Mouse (Mus musculus): ENCODE measurements around the gene Gsg1.

Gsg1 gene

DNA sequence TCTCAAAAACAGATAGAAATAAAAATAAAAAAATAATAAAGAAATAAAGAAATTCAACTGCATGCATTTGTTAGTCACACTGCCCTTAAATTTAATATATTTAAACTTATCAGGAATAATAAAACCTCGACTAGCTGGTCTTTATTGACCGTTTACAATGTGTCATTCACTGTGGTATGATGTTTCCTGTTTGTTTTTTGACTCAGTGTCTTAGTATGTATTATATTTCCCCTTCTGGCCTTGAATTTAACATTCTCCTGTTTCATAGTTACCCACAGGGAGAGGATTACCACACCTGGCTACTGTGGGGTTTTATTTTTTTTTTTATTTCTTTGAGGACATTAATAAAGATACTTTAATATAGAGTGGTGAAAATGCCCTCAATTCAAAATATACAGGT is 8.4 kb upstream of the Gsg1 start:
- DNase-seq (ENCODE audit: low read depth in 2 of 2, low spot score in 2 of 2), result no peak

- no peak for DNase-seq (ENCODE audit: low read depth in 2 of 2, low spot score in 2 of 2)
These were observed 7.0 kb upstream of the Gsg1 start for GRCm38 (mm10) chr6:135261124-135261523.

GRCm38 (mm10) chr6:135260435-135260834 is 6.3 kb upstream of the Gsg1 start:
- no peak for DNase-seq (ENCODE audit: low read depth in 2 of 2, low spot score in 2 of 2)

DNA sequence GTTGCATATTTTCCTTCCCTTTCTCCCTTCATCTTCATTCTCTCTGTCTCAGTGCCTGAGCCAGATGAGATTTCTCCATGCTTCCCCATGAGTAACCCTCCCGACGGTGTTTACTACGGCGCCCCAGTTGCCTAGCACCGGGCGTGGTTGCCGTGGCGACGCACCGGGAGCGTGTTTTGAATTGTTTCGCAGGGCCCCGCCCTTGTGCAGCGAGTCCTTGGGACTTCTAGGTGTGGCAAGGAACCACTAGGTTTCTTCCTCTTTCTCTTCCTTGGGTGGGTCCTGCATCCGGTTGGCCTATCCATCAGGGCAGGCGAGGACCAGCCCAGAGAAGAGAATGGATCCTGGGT is 1.4 kb downstream of the Gsg1 start:
- DNase-seq (ENCODE audit: low read depth in 2 of 2, low spot score in 2 of 2), result peak; percentile 11 to 27

DNA sequence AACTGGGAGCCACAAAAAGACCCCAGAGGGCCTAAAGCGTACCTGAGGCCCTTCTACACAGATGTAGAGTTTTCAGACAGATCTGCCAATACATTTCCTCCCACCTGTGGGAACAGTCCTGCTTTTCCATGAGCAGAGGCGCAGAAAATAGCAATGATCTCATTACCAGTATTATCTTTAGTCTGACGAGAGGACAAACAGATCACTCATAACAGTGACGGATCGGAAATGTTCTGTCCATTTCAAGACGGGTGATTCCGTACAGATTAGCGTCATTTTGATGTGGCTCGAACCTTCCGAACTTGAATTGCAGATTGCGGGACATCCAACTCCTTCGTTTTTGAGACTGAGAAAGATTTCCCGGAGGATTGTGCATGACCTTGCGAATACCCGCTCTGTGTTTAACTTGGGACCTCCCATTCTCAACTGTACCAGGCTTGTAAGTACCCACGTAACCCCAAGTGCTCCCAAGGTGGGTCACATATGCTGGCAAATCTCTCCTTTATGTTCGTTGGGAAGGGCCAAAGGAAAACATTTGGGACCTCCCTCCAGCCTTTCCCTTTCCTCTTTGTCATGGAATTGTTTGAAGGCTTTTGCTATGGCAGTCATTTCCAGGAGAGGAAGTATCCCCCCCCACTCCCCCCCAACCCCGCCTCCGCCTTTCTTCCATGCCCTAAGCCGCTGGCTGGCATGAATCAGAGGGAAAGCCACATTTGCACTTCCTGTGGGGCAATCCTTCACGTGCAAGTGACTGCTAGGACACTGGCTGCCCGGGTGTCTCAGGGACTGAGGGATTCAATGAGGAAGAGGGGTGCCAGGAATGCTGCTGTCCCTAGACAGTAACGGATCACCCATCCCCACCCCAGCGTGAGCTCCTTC is 2.1 kb downstream of the Gsg1 start:
- no peak for DNase-seq (ENCODE audit: low read depth in 2 of 2, low spot score in 2 of 2)

- no peak for DNase-seq (ENCODE audit: low read depth in 2 of 2, low spot score in 2 of 2)
These were observed 3.0 kb downstream of the Gsg1 start for GRCm38 (mm10) chr6:135250926-135251699.

DNA sequence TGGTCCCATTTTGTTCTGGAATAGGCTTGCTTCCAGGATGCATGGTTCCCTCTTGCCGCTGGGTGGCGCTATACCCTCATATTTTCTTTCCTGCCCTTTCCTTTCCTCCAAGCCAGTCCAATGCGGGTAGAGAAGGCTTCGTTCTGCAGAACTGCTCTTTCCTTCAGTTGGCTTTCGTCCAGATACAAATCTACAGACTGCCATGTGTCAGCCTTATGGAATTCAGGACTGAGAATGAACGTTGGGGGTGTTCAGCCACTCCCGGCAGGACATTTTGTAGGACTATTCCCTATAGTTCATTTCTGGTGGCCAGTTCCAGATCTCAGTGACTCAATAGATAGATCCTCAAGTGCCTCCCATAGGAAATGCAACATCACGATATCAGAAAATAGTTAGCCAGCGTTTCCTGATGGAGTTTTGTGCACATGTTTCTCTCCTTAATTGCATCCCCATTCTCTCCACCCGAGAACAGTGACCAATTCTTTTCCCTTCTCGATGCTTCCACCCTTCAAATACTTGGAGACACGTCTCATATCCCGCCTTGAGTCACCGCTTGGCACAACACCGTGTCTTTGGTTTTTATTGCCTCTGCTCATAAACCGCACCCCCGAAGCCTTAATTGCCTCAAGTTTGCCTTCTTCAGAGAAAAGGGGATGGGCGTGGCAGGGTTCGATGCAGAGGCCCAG is 4.2 kb downstream of the Gsg1 start:
- DNase-seq (ENCODE audit: low read depth in 2 of 2, low spot score in 2 of 2), result peak; percentile 16 to 41

DNA sequence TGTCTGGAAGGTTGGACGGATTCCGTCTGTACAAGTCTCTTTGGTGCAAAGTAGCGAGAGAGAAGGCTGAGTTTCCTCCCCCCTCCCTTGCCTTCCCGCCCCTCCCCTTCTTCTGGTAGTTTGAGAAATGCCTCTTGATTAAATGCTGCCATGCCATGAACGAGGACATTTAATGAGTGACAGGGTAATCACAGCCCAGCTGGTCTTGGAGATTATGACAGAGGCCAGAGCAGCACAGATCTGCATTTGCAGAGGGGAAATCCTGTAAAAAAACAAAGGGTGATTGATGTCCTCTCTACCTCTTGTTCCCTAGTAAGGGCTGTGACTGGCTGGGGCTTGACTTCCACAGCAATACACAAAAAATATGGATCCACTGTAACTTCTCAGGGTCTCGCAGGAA is 6.3 kb downstream of the Gsg1 start:
- DNase-seq (ENCODE audit: low read depth in 2 of 2, low spot score in 2 of 2), result no peak

GRCm38 (mm10) chr6:135245586-135245985 is 8.6 kb downstream of the Gsg1 start:
- no peak for DNase-seq (ENCODE audit: low read depth in 2 of 2, low spot score in 2 of 2)

DNA sequence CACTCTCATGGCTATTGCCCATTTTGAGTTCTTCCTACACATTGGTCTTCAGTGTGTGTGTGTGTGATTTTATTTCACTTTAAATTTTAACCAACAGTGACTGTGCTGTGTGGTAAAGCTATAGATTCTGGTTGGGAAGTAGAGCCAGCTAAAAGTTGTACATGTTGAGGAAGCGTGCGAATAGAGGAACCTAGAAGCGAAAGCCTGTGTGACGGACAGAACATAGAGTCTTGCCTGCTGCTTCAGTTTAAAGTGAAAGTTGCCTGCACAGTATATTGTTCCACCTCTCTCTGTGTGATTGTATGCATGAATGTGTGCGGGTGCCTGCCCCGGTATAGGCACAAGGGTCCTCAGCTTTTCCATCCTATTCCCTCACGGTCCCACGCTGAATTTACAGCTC is 13.8 kb downstream of the Gsg1 start:
- DNase-seq (ENCODE audit: low read depth in 2 of 2, low spot score in 2 of 2), result no peak

GRCm38 (mm10) chr6:135238211-135238610 is 15.9 kb downstream of the Gsg1 start:
- DNase-seq (ENCODE audit: low read depth in 2 of 2, low spot score in 2 of 2), result no peak

DNA sequence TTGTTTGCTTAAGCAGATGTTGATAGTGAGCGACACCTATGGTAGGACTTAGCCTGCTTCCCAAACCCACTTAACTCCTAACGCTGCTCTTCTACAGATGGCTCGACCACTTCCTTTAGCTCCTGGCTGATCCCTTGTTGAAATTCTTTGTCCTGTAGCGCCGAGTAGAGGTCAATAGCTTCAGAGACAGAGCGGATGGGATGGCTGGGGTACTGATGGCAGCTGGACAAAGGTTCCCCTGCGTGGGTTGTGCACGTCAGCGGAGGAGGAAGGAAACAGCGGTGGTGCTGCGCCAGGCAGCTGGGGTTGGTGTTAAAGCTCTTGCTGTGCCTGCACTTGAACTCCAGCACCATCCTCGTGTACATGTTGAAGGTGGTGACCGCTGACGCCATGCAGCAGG is 16.8 kb downstream of the Gsg1 start:
- no peak for DNase-seq (ENCODE audit: low read depth in 2 of 2, low spot score in 2 of 2)

DNA sequence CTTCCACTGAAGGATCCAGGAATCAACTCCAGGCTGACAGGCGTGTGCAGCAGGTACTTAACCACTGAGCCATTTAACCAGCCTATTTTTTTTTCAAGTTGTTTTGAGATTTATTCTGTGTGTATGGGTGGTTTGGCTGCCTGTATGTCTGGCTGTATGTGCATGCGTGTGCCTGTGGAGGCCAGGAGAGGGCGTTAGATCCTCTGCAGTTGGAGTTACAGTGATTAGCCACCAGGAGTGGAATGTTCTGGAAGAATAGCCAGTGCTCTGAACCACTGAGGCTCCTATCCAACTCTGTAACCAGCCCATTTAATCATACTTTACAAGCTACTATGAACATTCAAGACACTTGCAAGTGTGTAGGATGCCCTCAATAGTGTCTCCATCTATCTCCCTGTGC is 17.6 kb downstream of the Gsg1 start:
- DNase-seq (ENCODE audit: low read depth in 2 of 2, low spot score in 2 of 2), result no peak

DNA sequence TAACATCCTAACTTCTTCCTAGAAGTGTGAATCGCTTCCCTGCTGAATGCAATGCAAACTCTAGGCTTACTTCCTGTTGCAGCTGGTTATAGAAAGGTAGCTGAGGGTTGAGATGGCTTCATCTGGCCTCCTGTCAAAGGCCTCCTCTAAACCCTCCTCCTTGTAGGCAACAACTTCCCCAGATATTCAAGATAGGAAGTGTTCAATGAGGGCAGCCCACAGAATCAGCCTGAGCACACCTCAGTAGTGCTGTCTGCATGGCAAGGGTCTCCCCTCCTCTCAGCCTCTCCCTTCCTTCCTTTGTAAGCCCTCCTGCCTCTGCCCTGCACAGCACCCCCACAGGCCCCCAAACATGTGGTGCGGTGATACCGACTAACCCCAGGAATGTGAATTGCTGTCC is 18.4 kb downstream of the Gsg1 start:
- no peak for DNase-seq (ENCODE audit: low read depth in 2 of 2, low spot score in 2 of 2)

- DNase-seq (ENCODE audit: low read depth in 2 of 2, low spot score in 2 of 2), result no peak
These were observed 21.5 kb downstream of the Gsg1 start for GRCm38 (mm10) chr6:135232443-135233182.

- DNase-seq (ENCODE audit: low read depth in 2 of 2, low spot score in 2 of 2), result no peak
These were observed 23.6 kb downstream of the Gsg1 start for GRCm38 (mm10) chr6:135230586-135230985.

- no peak for DNase-seq (ENCODE audit: low read depth in 2 of 2, low spot score in 2 of 2)
These were observed 25.6 kb downstream of the Gsg1 start for GRCm38 (mm10) chr6:135228465-135228941.

DNA sequence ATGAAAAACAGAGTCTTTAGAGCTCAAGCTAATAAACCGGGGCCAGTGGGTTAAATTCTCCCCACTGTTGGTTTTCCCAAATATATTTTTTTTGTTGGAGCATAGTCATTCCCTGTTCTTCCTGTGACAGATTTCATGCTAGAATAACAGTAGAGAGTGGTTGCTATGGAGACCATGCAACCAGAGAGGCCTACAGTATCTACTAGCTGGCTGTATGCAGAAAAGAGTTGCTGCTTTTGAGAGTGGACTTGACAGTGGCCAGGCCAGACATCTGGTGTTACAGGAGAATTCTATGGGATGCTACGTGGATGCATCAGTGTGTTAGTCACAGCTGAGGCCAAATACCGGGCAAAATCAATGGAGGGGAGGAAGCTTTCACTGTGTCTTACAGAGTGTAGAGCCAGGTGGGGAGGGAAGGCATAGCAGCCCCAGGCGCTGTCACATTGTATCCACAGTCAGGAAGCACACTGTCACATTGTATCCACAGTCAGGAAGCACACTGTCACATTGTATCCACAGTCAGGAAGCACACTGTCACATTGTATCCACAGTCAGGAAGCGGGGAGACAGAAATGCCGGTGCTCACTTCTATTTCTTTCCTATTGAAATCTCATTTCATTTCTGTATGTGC is 30.2 kb downstream of the Gsg1 start:
- no peak for DNase-seq (ENCODE audit: low read depth in 2 of 2, low spot score in 2 of 2)

DNA sequence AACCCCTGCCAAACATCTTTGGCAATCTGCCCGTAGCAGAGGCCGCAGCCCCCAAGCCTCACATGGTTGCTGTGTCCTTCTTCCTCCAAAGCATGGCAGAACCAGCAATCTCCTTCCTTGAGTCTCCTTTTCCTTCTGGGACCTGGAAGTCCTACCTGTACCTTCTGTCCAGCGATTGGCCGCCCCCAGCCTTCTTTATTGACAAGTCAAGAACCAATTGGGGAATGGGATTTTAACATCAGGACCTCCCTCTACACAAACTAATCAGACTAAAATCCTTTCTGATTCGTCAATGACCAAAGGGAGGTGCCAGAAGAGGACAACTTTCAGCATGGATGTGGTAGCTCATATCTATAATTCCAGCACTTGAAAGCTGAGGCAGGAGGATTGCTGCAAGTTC is 34.2 kb downstream of the Gsg1 start:
- DNase-seq (ENCODE audit: low read depth in 2 of 2, low spot score in 2 of 2), result no peak

- peak; percentile 35 to 48 for DNase-seq (ENCODE audit: low read depth in 2 of 2, low spot score in 2 of 2)
These were observed 35.8 kb downstream of the Gsg1 start for GRCm38 (mm10) chr6:135218330-135218729.

GRCm38 (mm10) chr6:135212666-135213065 is 41.5 kb downstream of the Gsg1 start:
- no peak for DNase-seq (ENCODE audit: low read depth in 2 of 2, low spot score in 2 of 2)

Data from CD8-positive naive resting alpha-beta T cell, adult 2 months (primary cell).